In the genomic region with DNA sequence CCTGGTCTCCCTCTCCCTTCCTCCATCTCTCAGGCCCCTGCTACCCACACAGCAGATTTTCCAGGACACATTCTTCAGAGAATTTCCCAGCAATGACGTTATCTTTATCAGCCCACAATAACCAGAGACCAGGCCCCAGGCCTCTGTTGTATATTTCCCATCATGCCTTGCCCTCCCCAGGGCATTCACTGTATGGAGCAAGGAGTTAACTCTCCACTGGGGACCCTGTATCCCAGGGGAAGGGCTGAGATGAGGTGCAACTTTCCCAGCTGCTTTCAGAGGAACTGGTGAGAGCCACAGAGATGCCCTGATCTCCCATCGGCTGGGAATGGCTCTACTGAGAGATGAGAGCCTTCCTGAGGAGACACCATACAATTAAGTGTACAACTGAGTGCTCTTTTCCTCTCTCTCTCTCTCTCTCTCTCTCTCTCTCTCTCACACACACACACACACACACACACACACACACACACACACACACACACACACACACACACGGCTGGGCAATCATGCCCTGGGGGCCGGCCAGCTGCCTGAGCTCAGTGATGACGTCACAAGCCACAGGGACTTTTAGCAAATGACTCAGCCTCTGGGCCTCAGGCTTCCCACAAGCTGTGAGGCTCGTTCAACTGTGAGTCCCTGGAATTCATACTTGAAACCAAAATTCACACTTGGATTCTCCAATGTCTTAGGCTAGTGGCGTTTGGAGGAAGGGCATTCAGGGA, we compare ENCODE assay signal across 8 mouse cellular contexts. TPM values are rescaled to one million over a fixed set of nuclear protein-coding genes. Genes with fewer than 3 reads are reported as not detected.
DNase-seq lines count a peak whose midpoint lies in the region; ATAC-seq lines count a peak whose summit lies in the region.

No protein-coding gene starts in this region.

- no peaks in the 10 kb centered on the region for H3K36me3 ChIP-seq in forebrain, embryonic 11.5 days (ENCODE audit: control insufficient read depth, insufficient read depth, low read length)
- H3K36me3 ChIP-seq in forebrain, embryonic 15.5 days = no peaks in the 10 kb centered on the region
- H3K36me3 ChIP-seq in midbrain, embryonic 14.5 days (ENCODE audit: control insufficient read depth, insufficient read depth, low read length) = no peaks in the 10 kb centered on the region

- no peaks in the 10 kb centered on the region for H3K27me3 ChIP-seq in forebrain, embryonic 11.5 days (ENCODE audit: control insufficient read depth, insufficient read depth, low read length)
- H3K27me3 ChIP-seq in forebrain, embryonic 15.5 days = no peaks in the 10 kb centered on the region
- no peaks in the 10 kb centered on the region for H3K27me3 ChIP-seq in midbrain, embryonic 14.5 days (ENCODE audit: control insufficient read depth, insufficient read depth, low read length)

- H3K9me3 ChIP-seq in forebrain, embryonic 11.5 days (ENCODE audit: control insufficient read depth, low read length) = no peaks in the 10 kb centered on the region
- H3K9me3 ChIP-seq in forebrain, embryonic 15.5 days = no peaks in the 10 kb centered on the region
- no peaks in the 10 kb centered on the region for H3K9me3 ChIP-seq in midbrain, embryonic 14.5 days (ENCODE audit: control insufficient read depth, low read length)

- H3K4me1 ChIP-seq in forebrain, embryonic 11.5 days (replicated peaks; ENCODE audit: control insufficient read depth, insufficient read depth, low read length) = peaks cover 6% of the 10 kb centered on the region; the same call in 1 of the 2 replicates
- H3K4me1 ChIP-seq in forebrain, embryonic 15.5 days = peaks cover 8% of the 10 kb centered on the region
- H3K4me1 ChIP-seq in midbrain, embryonic 14.5 days (ENCODE audit: control insufficient read depth, insufficient read depth, low read length) = peaks cover 9% of the 10 kb centered on the region; the same call in 1 of the 2 replicates

- H3K4me3 ChIP-seq in forebrain, embryonic 11.5 days (ENCODE audit: low read depth, low read length) = no peak overlapping the region
- H3K4me3 ChIP-seq in forebrain, embryonic 15.5 days = no peak overlapping the region
- no peak overlapping the region for H3K4me3 ChIP-seq in midbrain, embryonic 14.5 days (replicated peaks; ENCODE audit: low read depth, low read length)

- no peak for ATAC-seq in forebrain, embryonic 11.5 days (replicated peaks; ENCODE audit: low FRiP score)
- no peak for ATAC-seq in forebrain, embryonic 15.5 days (replicated peaks)
- ATAC-seq in inflammation-experienced regulatory T-cells, adult 6 months = peak; percentile 73
- ATAC-seq in midbrain, embryonic 14.5 days (ENCODE audit: low FRiP score, low TSS enrichment) = no peak

- no peak overlapping the region for H3K27ac ChIP-seq in forebrain, embryonic 11.5 days (ENCODE audit: low read depth, low read length)
- H3K27ac ChIP-seq in forebrain, embryonic 15.5 days (replicated peaks) = no peak overlapping the region
- no peak overlapping the region for H3K27ac ChIP-seq in midbrain, embryonic 14.5 days (replicated peaks; ENCODE audit: low read depth, low read length)

- no peak overlapping the region for H3K4me2 ChIP-seq in forebrain, embryonic 11.5 days (ENCODE audit: low read depth, low read length, severe bottlenecking)
- no peak overlapping the region for H3K4me2 ChIP-seq in forebrain, embryonic 15.5 days (replicated peaks)
- H3K4me2 ChIP-seq in midbrain, embryonic 14.5 days (ENCODE audit: low read length) = no peak overlapping the region

- peak; percentile 70 for DNase-seq in forebrain, embryonic 11.5 days (ENCODE audit: low spot score)
- peak; percentile 56 for DNase-seq in urinary bladder, postnatal 14 days (ENCODE audit: low spot score)
- no peak for DNase-seq in urinary bladder, postnatal 25 days (ENCODE audit: low spot score)
- DNase-seq in gastrocnemius, adult 18-20 months (ENCODE audit: low spot score) = peak; percentile 61
- DNase-seq in midbrain, embryonic 14.5 days = peak; percentile 64
- no peak for DNase-seq in testis, postnatal 10 days (ENCODE audit: low spot score)

- WGBS in forebrain, embryonic 11.5 days = 51% methylated on average over 7 of the region's 7 CpGs
- WGBS in forebrain, embryonic 15.5 days = 30% methylated on average over 7 of the region's 7 CpGs
- 41% methylated on average over 7 of the region's 7 CpGs for WGBS in midbrain, embryonic 14.5 days

- H3K9ac ChIP-seq in forebrain, embryonic 11.5 days (ENCODE audit: low read length) = no peak overlapping the region
- H3K9ac ChIP-seq in forebrain, embryonic 15.5 days (replicated peaks) = no peak overlapping the region
- no peak overlapping the region for H3K9ac ChIP-seq in midbrain, embryonic 14.5 days (replicated peaks; ENCODE audit: low read length)

RNA-seq across cellular contexts. Expression of a gene that starts 18.6 kb away (rescaled TPM):
- 0.31 and 0.79 TPM in 2 replicates for polyA plus RNA-seq in forebrain, embryonic 11.5 days (2014; fragmentation: Nextera tagmentation; extraction: Ambion mirVana)
- polyA plus RNA-seq in forebrain, embryonic 15.5 days (2015; fragmentation: Nextera tagmentation; extraction: Ambion mirVana) = 0.11 and 0.34 TPM in 2 replicates
- under 1 TPM in 1 of 2 experiments, not detected in 1; 0.17 TPM for total RNA-seq in gastrocnemius, adult 18-20 months (2021)
- polyA plus RNA-seq in inflammation-experienced regulatory T-cells, adult 6 months (2017; shearing (Covaris generic)) = not detected
- polyA plus RNA-seq in midbrain, embryonic 14.5 days (2014; fragmentation: Nextera tagmentation; extraction: Ambion mirVana) = 0.26 and 0.43 TPM in 2 replicates

RNA-seq across cellular contexts. Expression of a gene that starts 21.5 kb away (rescaled TPM):
- polyA plus RNA-seq in forebrain, embryonic 11.5 days (2014; fragmentation: Nextera tagmentation; extraction: Ambion mirVana) = 67.9 and 76.7 TPM in 2 replicates
- 123 and 132 TPM in 2 replicates for polyA plus RNA-seq in forebrain, embryonic 15.5 days (2015; fragmentation: Nextera tagmentation; extraction: Ambion mirVana)
- total RNA-seq in gastrocnemius, adult 18-20 months (2021) = 10 to 100 TPM in 1 of 2 experiments, 1 to 10 TPM in 1; 8.4 to 13.9 TPM
- 10 to 100 TPM in 1 of 3 experiments, 1 to 10 TPM in 2; 7.5 to 14.9 (median 8.8) TPM for polyA plus RNA-seq in inflammation-experienced regulatory T-cells, adult 6 months (2017; shearing (Covaris generic))
- 120 and 154 TPM in 2 replicates for polyA plus RNA-seq in midbrain, embryonic 14.5 days (2014; fragmentation: Nextera tagmentation; extraction: Ambion mirVana)

RNA-seq across cellular contexts. Expression of a gene that starts 43.6 kb away (rescaled TPM):
- 2.7 and 4.2 TPM in 2 replicates for polyA plus RNA-seq in forebrain, embryonic 11.5 days (2014; fragmentation: Nextera tagmentation; extraction: Ambion mirVana)
- polyA plus RNA-seq in forebrain, embryonic 15.5 days (2015; fragmentation: Nextera tagmentation; extraction: Ambion mirVana) = 4.1 and 5.3 TPM in 2 replicates
- 10 to 100 TPM; 56.5 to 65.3 TPM for total RNA-seq in gastrocnemius, adult 18-20 months (2021)
- polyA plus RNA-seq in inflammation-experienced regulatory T-cells, adult 6 months (2017; shearing (Covaris generic)) = 1 to 10 TPM in 2 of 3 experiments, under 1 TPM in 1; 0.63 to 3.3 (median 2.6) TPM
- 4.7 and 6.6 TPM in 2 replicates for polyA plus RNA-seq in midbrain, embryonic 14.5 days (2014; fragmentation: Nextera tagmentation; extraction: Ambion mirVana)

RNA-seq across cellular contexts. Expression of a gene that starts 44.1 kb away (rescaled TPM):
- polyA plus RNA-seq in forebrain, embryonic 11.5 days (2014; fragmentation: Nextera tagmentation; extraction: Ambion mirVana) = 10.4 and 11.9 TPM in 2 replicates
- 23.7 and 24.6 TPM in 2 replicates for polyA plus RNA-seq in forebrain, embryonic 15.5 days (2015; fragmentation: Nextera tagmentation; extraction: Ambion mirVana)
- 10 to 100 TPM; 21.7 to 24.2 TPM for total RNA-seq in gastrocnemius, adult 18-20 months (2021)
- 1 to 10 TPM; 1.8 to 5.3 (median 2.1) TPM for polyA plus RNA-seq in inflammation-experienced regulatory T-cells, adult 6 months (2017; shearing (Covaris generic))
- polyA plus RNA-seq in midbrain, embryonic 14.5 days (2014; fragmentation: Nextera tagmentation; extraction: Ambion mirVana) = 11.8 and 15.2 TPM in 2 replicates

RNA-seq across cellular contexts. Expression of a gene that starts 45.2 kb away (rescaled TPM):
- polyA plus RNA-seq in forebrain, embryonic 11.5 days (2014; fragmentation: Nextera tagmentation; extraction: Ambion mirVana) = 0.07 TPM in 1 of 2 replicates, not detected in the other
- polyA plus RNA-seq in forebrain, embryonic 15.5 days (2015; fragmentation: Nextera tagmentation; extraction: Ambion mirVana) = not detected in 2 replicates
- not detected for total RNA-seq in gastrocnemius, adult 18-20 months (2021)
- polyA plus RNA-seq in inflammation-experienced regulatory T-cells, adult 6 months (2017; shearing (Covaris generic)) = 100 to 1,000 TPM; 427 to 674 (median 450) TPM
- 0.08 and 0.11 TPM in 2 replicates for polyA plus RNA-seq in midbrain, embryonic 14.5 days (2014; fragmentation: Nextera tagmentation; extraction: Ambion mirVana)

Comparison
In these comparisons a context has a peak if more than half of its experiments do, and no peak if none do; other contexts are left out.
1. DNase-seq: peak in forebrain, embryonic 11.5 days (single experiment), urinary bladder, postnatal 14 days (single experiment), gastrocnemius, adult 18-20 months (single experiment) and midbrain, embryonic 14.5 days (single experiment); none in urinary bladder, postnatal 25 days (single experiment) and testis, postnatal 10 days (single experiment).